Mouse (Mus musculus) skeletal muscle tissue, adult 2 months (tissue): ENCODE data around the gene Btbd10.

Experiments
- DNase-seq: peaks from one replicate; pipeline ENCODE4 v3.0.0-alpha.2; 2012; ENCODE audit warnings: low read depth, low spot score

The Btbd10 gene

DNA sequence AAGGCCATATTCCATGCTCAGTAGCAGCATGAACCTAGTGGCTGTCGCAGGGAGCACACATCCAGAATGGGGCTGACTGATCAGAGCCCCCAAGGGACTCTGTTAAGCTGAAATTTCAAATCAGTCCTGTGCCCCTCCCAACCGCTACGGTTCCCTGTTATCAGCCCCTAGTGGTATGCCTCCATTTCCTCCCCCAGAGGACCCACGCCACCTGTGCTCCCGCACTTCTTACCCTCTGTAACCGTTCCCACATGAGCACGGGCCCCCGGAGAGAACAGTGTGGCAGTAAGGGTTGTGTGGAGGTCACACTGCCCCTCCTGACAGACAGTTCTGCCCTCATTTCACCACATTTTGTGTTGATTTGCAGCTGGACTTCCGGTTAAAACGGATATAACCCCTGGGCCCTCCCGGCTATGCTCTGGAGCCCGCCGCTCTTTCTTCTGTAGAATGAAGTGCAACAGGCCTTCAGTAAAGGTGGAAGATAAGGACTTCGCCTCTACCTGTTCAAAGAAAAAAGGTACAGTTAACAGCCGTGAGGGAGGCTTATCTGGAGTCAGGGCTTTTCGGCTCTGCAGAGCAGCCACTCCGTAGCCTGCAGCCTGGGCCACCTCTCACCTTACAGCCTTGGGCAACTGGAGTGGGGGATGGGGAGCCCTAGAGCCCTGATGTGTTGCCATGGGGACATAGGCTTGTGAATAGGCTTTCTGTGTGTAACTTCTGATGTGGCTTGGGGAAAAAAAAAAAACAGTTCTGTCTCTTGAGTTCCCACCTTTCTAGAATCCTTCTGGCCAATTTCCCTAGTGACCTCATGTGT, 73.9 kb downstream of the Btbd10 start:
- DNase-seq, result no peak

DNA sequence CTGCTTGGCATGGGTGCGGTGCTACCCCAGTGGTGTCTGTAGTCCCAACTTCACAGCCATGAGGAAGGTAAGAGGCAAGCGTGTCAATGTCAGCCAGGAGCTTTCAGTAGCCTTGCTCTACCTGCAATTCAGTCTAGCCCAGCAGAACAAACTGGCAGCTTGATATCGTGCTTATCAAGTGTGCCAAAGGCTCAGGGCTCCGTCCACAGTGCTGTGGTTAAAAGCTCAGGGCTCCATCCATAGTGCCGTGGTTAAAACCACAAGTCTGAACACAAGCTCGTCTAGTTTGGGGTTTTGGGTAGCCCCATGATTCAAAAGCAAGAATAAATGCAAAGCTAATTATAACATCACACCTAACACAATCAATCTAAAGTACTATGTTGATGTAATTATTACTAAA, 74.6 kb downstream of the Btbd10 start:
- DNase-seq, result no peak

- DNase-seq, result no peak
Observed at GRCm38 (mm10) chr7:113292193-113292592, 77.0 kb downstream of the Btbd10 start.

- no peak for DNase-seq
Observed at GRCm38 (mm10) chr7:113291741-113292140, 77.5 kb downstream of the Btbd10 start.

- DNase-seq, result no peak
Observed at GRCm38 (mm10) chr7:113289211-113289610, 80.0 kb downstream of the Btbd10 start.

DNA sequence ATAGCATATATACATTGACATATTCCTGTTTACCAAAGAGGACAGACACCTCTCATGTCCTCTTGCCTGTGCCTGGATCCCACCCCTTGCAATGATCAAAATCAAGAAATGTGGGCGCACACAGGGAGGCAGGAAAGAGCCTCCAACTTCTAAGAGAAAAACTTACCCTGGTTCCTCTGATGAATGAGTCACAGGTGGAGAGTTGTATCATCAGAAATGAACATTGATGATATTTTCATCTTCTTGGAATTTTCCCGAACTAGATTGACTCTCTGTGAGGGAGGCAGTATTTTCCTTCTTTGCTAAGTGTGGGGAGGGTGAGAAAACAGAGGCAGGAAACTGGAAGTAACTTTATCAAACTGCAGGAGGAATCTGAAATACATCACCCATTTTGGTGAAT, 83.8 kb downstream of the Btbd10 start:
- DNase-seq, result no peak

GRCm38 (mm10) chr7:113279246-113279645, 89.9 kb downstream of the Btbd10 start:
- no peak for DNase-seq

GRCm38 (mm10) chr7:113278493-113278892, 90.7 kb downstream of the Btbd10 start:
- no peak for DNase-seq

DNA sequence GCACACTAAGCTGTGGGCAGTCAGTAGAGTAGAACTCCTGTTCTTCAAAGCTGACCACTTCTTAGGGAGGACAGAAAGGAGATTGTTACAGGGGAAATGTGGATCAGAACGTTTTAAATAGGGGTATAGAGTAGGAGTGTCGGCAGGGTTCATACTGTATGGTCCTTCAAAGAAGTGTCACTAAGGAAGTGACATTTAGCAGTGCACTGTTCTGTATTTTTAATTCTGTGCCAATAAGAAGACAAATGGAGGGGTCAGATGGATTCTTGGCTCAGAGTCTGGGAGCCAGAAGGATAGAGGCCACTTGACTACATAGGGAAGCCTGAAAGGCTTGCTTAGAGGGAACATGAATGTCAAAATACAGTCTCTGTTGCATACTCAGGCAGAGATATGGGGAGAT, 91.9 kb downstream of the Btbd10 start:
- DNase-seq, result no peak

- no peak for DNase-seq
Observed at GRCm38 (mm10) chr7:113272338-113272997, 96.7 kb downstream of the Btbd10 start.

GRCm38 (mm10) chr7:113270991-113271390, 98.2 kb downstream of the Btbd10 start:
- no peak for DNase-seq

- DNase-seq, result peak; percentile 32
Observed at GRCm38 (mm10) chr7:113270551-113270950, 98.6 kb downstream of the Btbd10 start.

DNA sequence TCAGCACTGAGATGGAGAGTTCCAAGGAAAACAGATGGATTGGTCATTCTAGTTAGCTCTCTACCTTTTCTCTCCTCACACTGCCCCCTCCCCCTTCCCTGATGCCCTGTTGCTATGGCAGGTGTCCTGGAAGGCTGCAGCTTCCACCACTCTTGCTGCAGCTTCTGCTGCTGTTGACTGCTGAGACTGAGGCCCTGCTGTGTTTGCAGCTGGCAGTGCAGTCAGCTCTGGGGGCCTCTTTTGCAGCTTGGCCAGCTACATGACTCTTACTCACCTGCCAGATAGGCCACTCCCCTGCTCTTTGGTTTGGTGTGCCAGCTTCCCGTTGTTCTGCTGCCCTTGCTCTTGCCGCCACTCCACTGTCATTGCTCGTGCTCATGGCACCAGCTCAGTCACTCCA, 99.3 kb downstream of the Btbd10 start:
- DNase-seq, result no peak

- no peak for DNase-seq
Observed at GRCm38 (mm10) chr7:113269081-113269480, 100.1 kb downstream of the Btbd10 start.

DNA sequence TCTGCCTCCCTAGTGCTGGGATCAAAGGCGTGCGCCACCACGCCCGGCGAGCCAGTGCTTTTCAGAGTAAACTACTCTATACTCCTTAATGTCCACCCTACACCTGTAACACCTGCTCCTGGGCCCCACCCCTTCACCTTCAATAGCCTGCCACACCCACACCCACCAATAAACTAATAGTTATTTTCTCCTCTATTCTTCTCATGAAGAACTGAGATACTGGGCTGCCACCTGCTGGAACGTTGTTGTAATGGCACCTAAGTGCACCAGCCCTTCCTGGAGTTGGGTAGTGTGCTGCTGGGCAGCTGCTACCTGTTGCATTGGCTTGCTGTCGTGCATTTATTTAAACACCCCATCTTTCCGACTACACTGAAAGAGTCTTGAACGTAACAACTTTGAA, 100.9 kb downstream of the Btbd10 start:
- DNase-seq, result peak; percentile 27
